Mouse (Mus musculus) layer of hippocampus, postnatal 10 days (tissue): Measurements from ENCODE around the gene Dnpep. TPM values are rescaled to one million over a fixed set of nuclear protein-coding genes. Genes with fewer than 3 reads are reported as not detected.

Experiments used
- DNase-seq, 2 experiments: peaks; one replicate each; pipeline ENCODE4 v3.0.0; 2021; ENCODE audit warnings: low spot score in 2 of 2
- total RNA-seq, 2 experiments: library from RNA; stranded (reverse); gene quantifications; 2 replicates each; pipeline ENCODE4 v1.2.3; 2021

Dnpep gene
- total RNA-seq, 2 experiments from 2014 or later = 59.7 to 66.2 TPM

DNA sequence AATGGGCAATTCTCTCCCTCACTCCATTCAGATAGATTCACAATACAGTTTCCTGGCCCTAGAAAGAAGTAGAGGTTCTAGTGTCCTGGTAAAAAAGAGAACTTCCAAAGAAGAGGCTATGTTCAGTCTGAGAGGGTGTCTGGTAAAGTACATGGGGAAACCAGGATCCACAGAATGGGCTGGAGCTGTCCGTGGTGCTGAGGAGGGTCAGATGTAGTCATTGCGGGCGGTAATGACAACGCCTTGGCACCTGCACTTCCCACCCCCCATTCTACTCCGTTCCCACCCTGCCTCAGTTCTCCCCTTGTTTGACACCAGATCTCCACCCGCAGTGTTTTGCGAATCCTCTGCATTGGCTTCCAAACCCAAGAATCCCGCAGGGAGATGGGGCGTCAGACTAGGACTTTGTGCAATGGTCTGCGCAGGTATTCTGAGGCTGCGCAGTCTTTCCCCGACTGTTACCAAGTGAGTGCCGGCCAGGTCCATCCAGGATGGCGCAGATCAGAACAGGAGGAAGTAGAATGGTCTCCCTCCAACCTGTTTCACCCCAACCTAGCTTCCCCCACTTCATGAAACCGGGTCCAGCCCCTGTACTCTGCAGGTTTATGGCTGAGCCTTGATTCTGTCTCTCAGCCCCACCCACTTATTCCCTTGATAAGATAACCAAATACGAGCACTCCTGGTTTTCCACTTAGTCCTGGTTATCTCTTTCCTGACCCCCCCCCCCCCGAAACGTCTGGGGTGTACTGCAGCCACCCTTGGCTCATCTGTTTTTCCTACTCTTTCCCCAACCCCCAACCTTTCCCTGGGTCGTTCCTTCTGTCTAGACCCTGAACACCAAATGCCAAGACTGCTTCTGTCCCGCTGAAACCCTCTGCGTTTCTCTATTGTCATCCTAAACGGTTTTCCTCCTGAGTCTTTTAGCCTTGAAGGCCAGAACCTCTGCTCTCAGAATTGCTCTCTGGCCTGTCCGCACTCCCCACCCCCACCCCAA, 40.3 kb downstream of the Dnpep start:
- no peak for DNase-seq

DNA sequence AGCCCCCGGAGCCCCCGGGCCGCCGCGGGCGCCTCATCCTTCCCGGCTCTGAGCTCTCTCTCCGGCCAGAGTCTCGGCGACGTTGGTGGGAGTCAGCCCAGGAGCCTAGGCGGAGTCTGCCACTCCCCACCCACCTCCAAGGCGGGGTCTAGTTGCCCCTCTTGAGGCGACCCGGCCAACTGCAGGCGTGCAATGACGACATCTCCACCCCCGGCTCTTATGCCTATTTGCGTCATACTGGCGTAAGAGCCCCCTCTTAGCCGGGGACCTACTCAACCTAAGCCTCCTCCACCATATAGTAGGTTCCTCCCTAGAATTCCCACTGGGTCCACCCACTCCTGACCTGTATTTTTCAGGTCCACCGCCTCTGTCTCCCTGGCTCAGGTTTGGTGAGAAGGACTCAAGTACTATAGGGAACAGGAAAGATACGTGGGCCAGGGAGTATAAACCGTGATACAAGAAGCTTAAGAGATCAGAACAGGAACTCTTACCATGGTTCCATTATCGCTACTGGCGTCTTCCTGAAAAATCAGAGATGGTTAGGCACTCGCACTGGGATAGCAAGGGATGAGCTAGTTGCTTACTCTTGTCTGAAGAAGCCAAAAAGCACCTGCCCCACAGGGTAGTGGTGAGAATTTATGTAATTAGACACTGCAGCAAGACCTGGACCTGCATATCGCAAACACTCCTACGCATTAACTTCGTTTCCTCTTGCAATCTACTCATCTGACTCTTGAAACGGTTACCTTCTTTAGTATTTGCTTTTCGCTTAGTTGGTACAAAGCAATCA, 53.5 kb downstream of the Dnpep start, which contains the start of gene Ptprn:
TSS of gene Ptprn (minus strand) at position 412 of the 790 bp plus-strand sequence.
- peak; percentile 61 to 62 for DNase-seq

DNA sequence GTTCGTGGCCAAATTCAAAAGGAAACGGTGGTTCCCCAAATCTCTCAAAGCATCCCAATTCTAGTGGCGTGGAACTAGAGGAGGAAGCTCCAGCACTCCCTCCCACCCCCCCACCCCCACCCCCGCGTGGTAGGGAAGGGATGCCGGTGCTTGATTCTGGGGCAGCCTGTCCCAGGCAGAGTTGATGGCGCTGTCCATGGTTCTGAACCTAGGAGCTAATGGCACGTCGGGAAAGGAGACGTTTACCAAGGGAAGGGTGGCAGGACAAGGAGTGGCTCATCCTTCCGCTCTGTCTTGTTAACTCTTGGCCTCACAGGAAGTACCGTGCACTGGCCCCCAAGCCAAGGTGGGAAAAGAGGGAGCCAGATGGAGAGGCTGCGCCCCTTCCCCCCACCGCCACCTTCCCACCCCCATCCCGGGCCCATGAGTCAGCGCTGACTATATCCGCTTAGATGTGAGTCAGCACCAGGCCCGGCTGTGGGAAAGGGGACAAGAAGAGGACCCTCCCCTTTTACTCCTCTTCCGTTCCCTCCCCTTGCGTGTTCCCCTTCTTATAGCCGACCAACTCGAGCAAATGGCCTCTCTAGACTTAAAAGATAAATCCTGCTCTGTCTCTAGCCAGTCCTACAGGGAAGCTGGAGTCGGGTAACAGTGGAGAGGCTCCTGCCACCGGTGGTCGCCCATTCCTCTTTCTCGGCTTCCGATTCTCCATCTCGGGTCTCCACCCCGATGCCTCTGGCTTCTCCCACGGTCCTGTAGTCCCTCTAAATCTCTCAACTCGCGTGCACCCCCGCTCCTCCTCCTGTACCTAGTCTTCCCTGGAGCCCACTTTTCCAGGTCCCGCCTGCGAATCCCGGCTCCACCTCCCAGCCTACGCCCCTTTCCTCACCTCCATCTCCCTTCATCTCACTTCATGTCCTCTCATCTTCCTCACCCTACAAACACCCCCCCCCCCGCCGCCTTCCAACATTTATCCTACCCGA, 54.5 kb downstream of the Dnpep start:
- DNase-seq = peak; percentile 59 to 63

DNA sequence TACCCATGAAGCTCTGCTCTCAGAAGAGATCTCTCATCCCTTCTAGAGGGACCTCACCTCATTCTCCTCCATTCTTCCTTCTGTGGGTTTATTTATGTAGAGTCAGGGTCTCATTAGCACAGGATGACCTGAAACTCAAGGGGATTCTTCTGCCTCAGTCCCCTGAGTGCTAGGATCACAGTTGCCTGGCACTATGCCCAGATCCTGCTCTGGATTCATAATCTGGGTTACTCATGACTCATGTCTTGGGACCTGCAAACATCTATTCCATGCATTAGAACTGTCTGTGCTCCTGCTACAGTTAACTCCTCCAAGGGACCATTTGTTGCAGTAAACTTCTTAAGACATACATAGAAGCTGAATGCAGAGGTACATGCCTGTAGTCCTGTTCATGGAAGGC, 56.5 kb downstream of the Dnpep start:
- no peak for DNase-seq

Other genes starting within 250 kb of the Dnpep start
- 1 to 10 TPM; 2.3 to 2.4 TPM for gene Nhej1, start 192.8 kb downstream of the Dnpep start, total RNA-seq
- under 1 TPM in 1 of 2 experiments, not detected in 1; 0.27 TPM for gene Slc23a3, start 184.1 kb downstream of the Dnpep start, total RNA-seq
- 10 to 100 TPM; 35.3 to 35.8 TPM for gene Cnppd1, start 175.3 kb downstream of the Dnpep start, total RNA-seq
- gene Retreg2, start 175.2 kb downstream of the Dnpep start, total RNA-seq = 100 to 1,000 TPM; 138 to 144 TPM
- 10 to 100 TPM; 25.5 to 27.3 TPM for gene Zfand2b, start 149.3 kb downstream of the Dnpep start, total RNA-seq
- gene Abcb6, start 137.6 kb downstream of the Dnpep start, total RNA-seq = 10 to 100 TPM; 37.7 to 45.8 TPM
- 10 to 100 TPM; 19.9 to 21.0 TPM for gene Ankzf1, start 125.8 kb downstream of the Dnpep start, total RNA-seq
- 100 to 1,000 TPM in 1 of 2 experiments, 10 to 100 TPM in 1; 93.9 to 109 TPM for gene Atg9a, start 125.8 kb downstream of the Dnpep start, total RNA-seq
- gene Glb1l, start 107.2 kb downstream of the Dnpep start, total RNA-seq = 10 to 100 TPM; 22.4 to 23.2 TPM
- gene Stk16, start 107.2 kb downstream of the Dnpep start, total RNA-seq = 10 to 100 TPM; 88.8 to 97.7 TPM
- gene Tuba4a, start 98.1 kb downstream of the Dnpep start, total RNA-seq = 100 to 1,000 TPM; 348 to 373 TPM
- not detected for gene A630095N17Rik, start 85.9 kb downstream of the Dnpep start, total RNA-seq
- gene Dnajb2, start 81.6 kb downstream of the Dnpep start, total RNA-seq = 10 to 100 TPM; 52.9 to 60.9 TPM
- 100 to 1,000 TPM; 238 to 251 TPM for gene Ptprn, start 53.5 kb downstream of the Dnpep start, total RNA-seq
- 100 to 1,000 TPM; 108 to 111 TPM for gene Resp18, start 39.6 kb downstream of the Dnpep start, total RNA-seq
- 1 to 10 TPM; 1.2 to 1.8 TPM for gene Des, start 42.3 kb upstream of the Dnpep start, total RNA-seq
- 100 to 1,000 TPM; 164 to 175 TPM for gene Speg, start 57.3 kb upstream of the Dnpep start, total RNA-seq
- gene Gmppa, start 117.9 kb upstream of the Dnpep start, total RNA-seq = 10 to 100 TPM; 55.0 to 60.5 TPM
- 10 to 100 TPM; 16.2 to 17.4 TPM for gene Asic4, start 132.4 kb upstream of the Dnpep start, total RNA-seq
- 10 to 100 TPM; 78.4 to 79.4 TPM for gene Chpf, start 161.3 kb upstream of the Dnpep start, total RNA-seq
- gene Tmem198, start 161.5 kb upstream of the Dnpep start, total RNA-seq = 10 to 100 TPM; 48.3 to 53.8 TPM
- gene Obsl1, start 188.5 kb upstream of the Dnpep start, total RNA-seq = 10 to 100 TPM; 30.7 to 38.2 TPM
- 10 to 100 TPM; 25.5 to 28.4 TPM for gene Inha, start 189.1 kb upstream of the Dnpep start, total RNA-seq
- gene Stk11ip, start 203.5 kb upstream of the Dnpep start, total RNA-seq = 10 to 100 TPM; 22.5 to 23.6 TPM
- 100 to 1,000 TPM; 148 to 159 TPM for gene Slc4a3, start 228.3 kb upstream of the Dnpep start, total RNA-seq